Mouse (Mus musculus) hindbrain, embryonic 14.5 days (tissue): ENCODE measurements around the gene Csf1. TPM values are rescaled to one million over a fixed set of nuclear protein-coding genes. Genes with fewer than 3 reads are reported as not detected.

ENCODE experiments used
- ATAC-seq: fragments of 200-750 bp; cut with Nextera tagmentation; 2 replicates; pipeline ENCODE4 v1.8.0; 2017; ENCODE audit warnings: moderate number of reproducible peaks, mild to moderate bottlenecking, moderate TSS enrichment, moderate library complexity; ENCODE audit not compliant: low FRiP score
- DNase-seq: peaks from one replicate; pipeline ENCODE4 v3.0.0-alpha.2; 2015; ENCODE audit warnings: low spot score
- H3K27ac ChIP-seq: fragments of 300-500 bp; sonication (generic); 2 replicates; pipeline ENCODE4 v1.5.1; 2014; ENCODE audit warnings: mild to moderate bottlenecking, moderate library complexity
- H3K27me3 ChIP-seq: fragments of 300-500 bp; sonication (generic); 2 replicates; pipeline ENCODE4 v1.6.1; 2014; ENCODE audit warnings: mild to moderate bottlenecking, low read length, mixed read lengths; ENCODE audit not compliant: control insufficient read depth, insufficient read depth
- H3K36me3 ChIP-seq: fragments of 300-500 bp; sonication (generic); replicated peaks from 2 replicates; pipeline ENCODE4 v1.6.1; 2014; ENCODE audit not compliant: control insufficient read depth, insufficient read depth
- H3K4me1 ChIP-seq: fragments of 300-500 bp; sonication (generic); replicated peaks from 2 replicates; pipeline ENCODE4 v1.6.1; 2014; ENCODE audit warnings: antibody characterized with exemption, low read length, mixed read lengths; ENCODE audit not compliant: control insufficient read depth, insufficient read depth
- H3K4me2 ChIP-seq: fragments of 300-500 bp; sonication (generic); replicated peaks from 2 replicates; pipeline ENCODE4 v1.6.1; 2014; ENCODE audit warnings: mild to moderate bottlenecking, moderate library complexity
- H3K4me3 ChIP-seq: fragments of 300-500 bp; sonication (generic); replicated peaks from 2 replicates; pipeline ENCODE4 v1.5.1; 2014; ENCODE audit warnings: mild to moderate bottlenecking, low read length
- H3K9ac ChIP-seq: fragments of 300-500 bp; sonication (generic); 2 replicates; pipeline ENCODE4 v1.6.1; 2014
- H3K9me3 ChIP-seq: fragments of 300-500 bp; sonication (generic); 2 replicates; pipeline ENCODE4 v1.6.1; 2016; ENCODE audit warnings: low read length; ENCODE audit not compliant: control insufficient read depth
- WGBS: fragments of 180-500 bp; shearing (Covaris S2); extraction: QIAGEN DNeasy Blood & Tissue Kit; methylation state at CpG from one replicate; pipeline ENCODE4 v1.1.7; 2014; 5-methylcytosine and 5-hydroxymethylcytosine counted together
- polyA plus RNA-seq: library from polyadenylated mRNA; unstranded; fragments of >200 nt; fragmentation: Nextera tagmentation; extraction: Ambion mirVana; gene quantifications from 2 replicates; pipeline ENCODE4 v1.2.1, GENCODE M21; 2014

The Csf1 gene
- polyA plus RNA-seq, 1 experiment from 2014 or later = 7.8 TPM

DNA sequence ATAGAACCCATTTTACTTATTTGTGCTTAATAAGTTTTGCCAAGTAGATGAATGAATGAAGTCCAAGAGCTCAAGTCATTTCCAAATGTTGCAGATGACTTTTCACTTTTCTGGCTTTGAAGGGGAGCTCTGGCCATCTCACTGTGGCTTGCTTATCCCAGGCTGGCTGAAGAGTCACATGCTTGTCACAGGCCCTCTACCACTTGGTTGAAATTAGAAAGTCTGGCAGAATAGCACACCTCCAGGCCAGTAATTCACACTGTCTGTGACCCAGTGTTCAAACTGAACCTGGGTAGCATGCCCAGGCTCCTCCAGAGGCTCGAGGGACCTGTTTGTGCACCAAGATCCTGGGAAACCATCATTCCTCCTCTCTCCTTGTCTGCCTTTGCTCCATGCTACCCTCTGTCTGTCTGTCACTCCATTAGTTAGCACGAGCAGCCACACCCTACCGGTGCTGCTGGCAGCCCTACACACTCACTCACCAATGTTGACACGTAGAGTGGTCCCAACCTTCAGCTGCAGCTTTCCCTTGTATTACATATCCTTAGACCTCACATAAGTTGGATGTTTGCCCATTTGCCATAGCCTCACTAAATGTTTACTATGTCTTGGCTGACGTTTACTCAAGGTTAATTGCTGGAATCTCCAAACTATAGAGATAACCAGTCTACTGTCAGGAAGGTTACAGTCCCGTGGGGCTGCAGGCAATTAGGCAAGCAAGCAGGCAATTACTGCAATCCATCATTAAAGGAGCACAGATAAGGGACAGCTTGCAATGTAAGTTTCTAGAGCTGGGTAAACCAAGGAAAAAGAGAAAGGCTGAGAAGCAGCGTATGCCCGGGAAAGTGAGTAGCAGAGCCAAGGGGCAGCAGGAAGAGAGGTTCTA, 8.1 kb upstream of the Csf1 start:
- Histone ChIP-seq H3K36me3 (no peaks in the 10 kb centered on the region), H3K4me1 (no peaks in the 10 kb centered on the region), H3K4me2 (no peak overlapping the region), H3K4me3 (no peak overlapping the region), H3K27ac (no peak overlapping the region), H3K9me3 (no peaks in the 10 kb centered on the region), H3K27me3 (no peaks in the 10 kb centered on the region), H3K9ac (no peak overlapping the region)
- DNase-seq (no peak), ATAC-seq (no peak)
- WGBS = 68% methylated on average over 8 of the region's 8 CpGs

DNA sequence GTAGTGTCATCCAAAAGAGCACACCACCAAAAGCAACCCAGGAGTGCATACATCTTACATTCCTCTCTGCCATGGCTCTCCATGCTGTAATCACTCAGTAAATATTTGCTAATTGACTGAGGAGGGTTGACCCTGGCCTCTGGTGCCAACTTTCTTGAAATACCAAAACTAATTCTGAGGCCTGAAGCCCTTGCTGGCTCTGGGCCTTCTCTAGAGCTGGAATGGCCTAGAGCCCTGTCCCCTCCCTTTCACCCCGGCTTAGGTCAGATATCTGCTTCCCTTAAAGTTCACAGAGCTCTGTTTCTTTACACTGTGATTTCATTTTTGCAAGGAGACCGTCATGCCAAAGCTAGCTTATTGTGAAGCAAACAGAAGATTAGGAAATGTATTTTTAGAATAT, 6.5 kb upstream of the Csf1 start:
- Histone ChIP-seq H3K27ac (no peak overlapping the region), H3K4me1 (no peaks in the 10 kb centered on the region), H3K9me3 (no peaks in the 10 kb centered on the region), H3K4me3 (no peak overlapping the region), H3K9ac (no peak overlapping the region), H3K27me3 (no peaks in the 10 kb centered on the region), H3K36me3 (no peaks in the 10 kb centered on the region), H3K4me2 (no peak overlapping the region)
- WGBS = 80% methylated on average over 2 of the region's 2 CpGs
- DNase-seq (no peak), ATAC-seq (no peak)

DNA sequence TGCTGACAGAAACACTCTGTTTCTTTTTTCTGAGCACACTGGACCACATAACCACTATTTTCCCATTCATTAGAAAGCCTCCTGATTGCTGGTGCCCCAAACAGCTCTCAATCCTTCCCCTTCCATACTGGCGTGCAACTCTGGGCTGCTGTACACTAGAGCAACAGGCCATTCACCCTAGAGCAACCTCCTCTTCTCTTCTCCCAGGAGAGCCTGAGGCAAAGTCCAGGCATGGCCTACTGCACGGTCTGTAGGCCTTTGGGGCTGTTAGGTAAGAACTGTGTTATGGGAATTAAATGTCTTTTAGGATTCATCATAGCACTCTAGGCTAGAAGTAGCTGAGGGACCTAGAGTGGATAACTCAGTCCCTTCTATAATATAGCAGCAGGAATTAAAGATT, 5.7 kb upstream of the Csf1 start:
- WGBS = 83% methylated on average over 2 of the region's 2 CpGs
- Histone ChIP-seq H3K36me3 (no peaks in the 10 kb centered on the region), H3K9me3 (no peaks in the 10 kb centered on the region), H3K4me1 (no peaks in the 10 kb centered on the region), H3K27me3 (no peaks in the 10 kb centered on the region), H3K4me3 (no peak overlapping the region), H3K9ac (no peak overlapping the region), H3K4me2 (no peak overlapping the region), H3K27ac (no peak overlapping the region)
- DNase-seq (no peak), ATAC-seq (no peak)

DNA sequence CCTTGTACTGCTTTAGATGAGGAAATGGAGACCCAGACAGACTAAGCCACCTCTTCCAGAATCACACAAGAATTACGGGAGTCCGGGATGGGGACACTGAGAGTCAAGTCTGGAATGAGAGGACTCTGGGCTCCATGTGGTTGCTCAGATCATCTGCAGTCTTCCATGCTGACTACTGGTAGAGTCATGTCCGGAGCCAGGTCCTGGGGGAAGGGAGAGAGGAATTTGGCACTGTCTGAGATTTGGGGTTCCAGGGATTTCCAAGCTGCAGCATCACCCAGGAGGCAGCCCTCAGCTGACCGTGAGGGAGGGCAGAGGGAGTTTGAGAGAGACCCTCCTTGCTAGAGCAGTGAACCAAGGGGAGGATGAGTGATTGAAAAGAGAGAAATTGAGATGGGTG, 3.3 kb upstream of the Csf1 start:
- Histone ChIP-seq H3K4me3 (no peak overlapping the region), H3K9ac (no peak overlapping the region), H3K4me2 (no peak overlapping the region), H3K27ac (no peak overlapping the region), H3K9me3 (no peaks in the 10 kb centered on the region), H3K36me3 (no peaks in the 10 kb centered on the region), H3K4me1 (peaks cover 12% of the 10 kb centered on the region), H3K27me3 (no peaks in the 10 kb centered on the region)
- DNase-seq (no peak), ATAC-seq (no peak)
- 83% methylated on average over 4 of the region's 4 CpGs for WGBS

DNA sequence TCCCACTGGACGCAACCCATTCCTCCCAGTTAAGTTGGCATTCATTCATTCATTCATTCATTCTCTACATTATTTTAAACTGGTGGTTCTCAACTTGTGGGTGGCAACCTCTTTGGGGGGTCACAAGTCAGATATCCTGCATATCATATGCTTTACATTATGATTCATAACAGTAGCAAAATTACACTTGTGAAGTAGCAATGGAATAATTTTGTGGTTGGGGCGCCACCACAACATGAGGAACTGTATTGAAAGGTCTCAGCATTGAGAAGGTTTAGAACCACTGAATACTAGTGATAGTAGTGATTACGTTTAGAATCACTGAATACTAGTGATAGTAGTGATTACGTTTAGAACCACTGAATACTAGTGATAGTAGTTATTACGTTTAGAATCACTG, 1.2 kb upstream of the Csf1 start:
- Histone ChIP-seq H3K4me2 (no peak overlapping the region), H3K9me3 (no peaks in the 10 kb centered on the region), H3K27ac (no peak overlapping the region), H3K9ac (no peak overlapping the region), H3K4me1 (peaks cover 19% of the 10 kb centered on the region), H3K4me3 (no peak overlapping the region), H3K27me3 (no peaks in the 10 kb centered on the region), H3K36me3 (no peaks in the 10 kb centered on the region)
- no peak for DNase-seq
- 96% methylated on average over 5 of the region's 5 CpGs for WGBS
- no peak for ATAC-seq

DNA sequence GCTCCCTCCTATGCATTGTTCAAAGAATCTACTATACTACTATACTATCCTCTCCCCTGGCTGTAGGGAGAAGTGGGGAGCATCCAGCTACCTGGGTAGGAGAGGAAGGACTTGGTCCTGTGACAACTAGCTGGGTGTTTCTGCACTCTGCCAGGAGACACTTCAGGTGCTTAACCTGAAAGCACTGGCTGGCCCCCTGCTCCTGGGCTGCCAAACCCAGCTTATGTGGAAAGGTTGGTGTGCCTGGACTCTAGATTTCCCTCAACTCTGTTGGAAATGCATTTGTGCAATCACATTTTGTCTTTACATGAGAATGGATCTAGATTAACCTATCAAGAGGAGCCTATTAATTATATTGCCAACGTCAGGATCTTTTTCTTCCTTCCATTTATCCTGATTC, 502 bp upstream of the Csf1 start:
- ATAC-seq = no peak
- Histone ChIP-seq H3K9ac (peak overlapping the region; percentile 83), H3K4me2 (peak overlapping the region; percentile 98), H3K27me3 (no peaks in the 10 kb centered on the region), H3K4me1 (peaks cover 19% of the 10 kb centered on the region), H3K4me3 (no peak overlapping the region), H3K27ac (peak overlapping the region; percentile 74; the same call in 1 of the 2 replicates), H3K9me3 (no peaks in the 10 kb centered on the region), H3K36me3 (no peaks in the 10 kb centered on the region)
- 50% methylated on average over 1 of the region's 1 CpGs for WGBS
- DNase-seq = no peak

DNA sequence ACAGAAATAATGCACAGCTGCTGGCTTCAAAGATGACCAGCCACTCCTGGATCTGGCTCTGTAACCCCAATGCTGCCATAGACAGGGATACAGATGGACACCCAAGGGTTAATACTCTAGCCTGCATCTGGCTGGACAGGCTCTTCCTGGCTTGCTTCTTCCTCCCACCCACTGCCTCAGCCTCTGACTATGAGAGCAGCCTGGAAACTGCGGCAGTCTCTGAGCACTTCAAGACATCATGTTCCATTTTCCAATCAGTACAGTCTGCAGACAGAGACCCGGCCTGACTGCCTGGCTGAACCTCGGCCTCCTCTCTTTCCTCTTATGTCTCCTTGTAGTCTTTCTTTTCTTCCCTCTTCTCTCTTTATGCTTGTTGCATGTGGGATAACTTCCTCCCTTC, 1.6 kb downstream of the Csf1 start:
- no peak for ATAC-seq
- H3K27ac ChIP-seq = no peak overlapping the region

DNA sequence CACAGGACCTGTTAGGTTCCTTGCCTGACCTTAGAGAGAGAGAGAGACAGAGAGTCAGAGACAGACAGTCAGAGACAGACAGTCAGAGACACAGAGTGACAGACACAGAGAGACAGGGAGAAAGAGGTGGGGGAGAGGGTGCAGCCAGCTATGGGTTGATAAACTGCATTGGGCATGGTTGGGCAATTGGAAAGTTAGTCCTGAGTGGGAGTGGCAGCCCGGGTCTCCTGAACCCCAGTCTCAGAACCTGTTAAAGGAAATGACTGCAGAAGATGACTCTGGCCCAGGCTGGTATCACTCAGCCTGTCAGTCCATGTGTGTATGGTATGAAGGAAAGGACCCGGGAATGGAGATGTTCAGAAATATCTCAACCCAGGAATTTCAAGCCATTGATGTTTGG, 2.1 kb downstream of the Csf1 start:
- Histone ChIP-seq H3K9ac (no peak overlapping the region), H3K4me3 (no peak overlapping the region), H3K27ac (no peak overlapping the region), H3K4me2 (peak overlapping the region; percentile 98), H3K36me3 (no peaks in the 10 kb centered on the region; the same call in 1 of the 2 replicates), H3K9me3 (no peaks in the 10 kb centered on the region), H3K4me1 (peaks cover 19% of the 10 kb centered on the region), H3K27me3 (no peaks in the 10 kb centered on the region)
- 80% methylated on average over 2 of the region's 2 CpGs for WGBS
- ATAC-seq (no peak), DNase-seq (no peak)

More for the DNA sequence above, 1.6 kb downstream of the Csf1 start:
- H3K36me3 ChIP-seq = no peaks in the 10 kb centered on the region
- peaks cover 19% of the 10 kb centered on the region for H3K4me1 ChIP-seq
- no peak for DNase-seq
- H3K4me3 ChIP-seq = peak overlapping the region; percentile 60
- H3K27me3 ChIP-seq = no peaks in the 10 kb centered on the region
- H3K4me2 ChIP-seq = peak overlapping the region; percentile 98
- peak overlapping the region; percentile 83; the same call in 1 of the 2 replicates for H3K9ac ChIP-seq
- H3K9me3 ChIP-seq = no peaks in the 10 kb centered on the region
- 32% methylated on average over 3 of the region's 3 CpGs for WGBS

DNA sequence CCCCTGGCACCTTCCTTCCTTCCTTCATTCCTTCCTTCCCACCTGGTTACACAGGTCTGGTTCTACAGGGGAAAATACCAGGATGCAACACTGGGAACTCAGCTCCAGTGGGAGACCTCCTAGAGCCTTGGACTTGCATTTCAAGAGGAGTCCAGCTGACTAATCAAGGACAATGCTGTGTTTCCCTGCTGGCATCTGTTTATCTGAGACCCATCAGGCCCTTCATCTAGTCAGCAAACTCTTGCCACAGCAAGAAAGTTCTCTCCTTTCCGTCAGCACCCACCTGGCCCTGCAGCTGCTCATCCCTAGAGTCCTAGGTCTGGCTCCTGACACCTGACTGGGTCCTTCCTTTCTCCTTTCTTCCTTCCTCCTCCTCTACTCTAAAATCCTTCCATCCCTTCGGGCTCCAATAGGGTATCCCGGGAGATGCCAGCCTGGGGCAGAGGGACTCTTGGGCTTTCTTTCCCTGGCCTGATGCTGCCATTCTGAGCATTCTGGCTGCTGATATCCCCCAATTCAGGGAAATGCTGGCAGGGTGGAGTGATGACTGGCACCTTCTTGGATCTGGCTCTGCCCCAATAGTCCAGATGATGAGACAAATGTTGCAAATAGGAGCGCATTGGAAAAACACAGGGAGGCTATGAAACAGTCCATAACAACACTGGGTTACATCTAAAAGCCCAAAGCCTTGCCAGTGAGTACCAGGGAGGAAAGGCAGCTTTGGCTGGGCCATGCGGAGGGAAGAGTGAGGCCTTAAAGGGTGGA, 2.7 kb downstream of the Csf1 start:
- no peaks in the 10 kb centered on the region for H3K9me3 ChIP-seq
- H3K4me1 ChIP-seq = peaks cover 19% of the 10 kb centered on the region
- H3K4me3 ChIP-seq = no peak overlapping the region
- ATAC-seq (no peak), DNase-seq (peak; percentile 40)
- no peak overlapping the region for H3K27ac ChIP-seq
- WGBS = 74% methylated on average over 5 of the region's 5 CpGs
- no peak overlapping the region for H3K9ac ChIP-seq
- H3K36me3 ChIP-seq = no peaks in the 10 kb centered on the region; the same call in 1 of the 2 replicates
- peak overlapping the region; percentile 98; the same call in 1 of the 2 replicates for H3K4me2 ChIP-seq
- no peaks in the 10 kb centered on the region for H3K27me3 ChIP-seq
